Mouse (Mus musculus): ENCODE measurements around the gene Satb2. TPM values are rescaled to one million over a fixed set of nuclear protein-coding genes. Genes with fewer than 3 reads are reported as not detected.

Satb2 gene
- polyA plus RNA-seq, 1 experiment: 34.5 TPM

DNA sequence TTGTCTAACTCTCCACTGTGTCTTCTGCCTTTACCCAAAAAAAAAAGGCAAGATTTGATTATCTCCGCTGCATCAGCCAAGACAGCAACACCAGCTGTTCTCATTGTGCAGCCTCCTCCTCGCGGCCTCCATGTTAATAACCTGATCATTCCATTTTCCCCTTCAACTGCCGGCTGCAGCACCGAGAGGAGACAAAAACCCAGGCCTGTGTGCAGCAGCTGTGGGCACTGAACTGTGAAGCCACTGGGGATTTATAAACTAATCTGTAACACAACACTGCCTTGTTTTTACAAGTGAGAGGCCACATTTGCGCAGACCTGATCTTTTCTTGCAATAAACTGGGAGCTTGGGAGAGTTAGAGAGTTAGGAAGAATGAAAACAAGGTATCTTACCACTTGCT lies 145.1 kb downstream of the Satb2 start:
- no peak for TF ChIP-seq CTCF (IDR thresholded peaks at IDR 0.05; ENCODE audit: extremely low read depth, insufficient read depth, low read length)
- no peak for TF ChIP-seq POLR2A (IDR thresholded peaks at IDR 0.05; ENCODE audit: extremely low read depth, insufficient read depth, low read length)
- no peak overlapping the region for H3K27ac ChIP-seq (ENCODE audit: insufficient read depth, low read length)
- H3K4me3 ChIP-seq (ENCODE audit: insufficient read depth, low read length): no peak overlapping the region
- H3K4me1 ChIP-seq (ENCODE audit: control insufficient read depth, insufficient read depth, low read length): no peaks in the 10 kb centered on the region

DNA sequence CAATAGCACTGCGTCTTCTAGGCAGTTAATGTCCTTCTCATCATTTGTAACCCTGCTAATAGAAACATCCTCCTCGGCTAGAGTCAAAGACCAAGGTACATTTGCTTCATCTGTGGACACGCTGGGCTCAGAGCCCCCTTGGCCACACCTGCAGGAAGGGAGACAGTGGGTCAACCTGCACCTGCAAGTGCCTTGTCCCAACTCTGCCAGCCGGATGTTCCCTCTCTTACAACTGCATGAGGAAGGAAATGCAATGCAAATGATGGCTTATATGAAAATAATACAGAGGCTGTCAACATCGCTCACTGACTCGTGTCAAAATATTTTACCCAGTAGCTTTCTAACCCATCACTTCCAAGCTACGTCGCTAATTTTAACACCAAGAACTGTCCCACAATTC lies 145.7 kb downstream of the Satb2 start:
- no peak overlapping the region for H3K27ac ChIP-seq (ENCODE audit: insufficient read depth, low read length)
- no peaks in the 10 kb centered on the region for H3K4me1 ChIP-seq (ENCODE audit: control insufficient read depth, insufficient read depth, low read length)
- TF ChIP-seq POLR2A (IDR thresholded peaks at IDR 0.05; ENCODE audit: extremely low read depth, insufficient read depth, low read length): no peak
- no peak for TF ChIP-seq CTCF (IDR thresholded peaks at IDR 0.05; ENCODE audit: extremely low read depth, insufficient read depth, low read length)
- no peak overlapping the region for H3K4me3 ChIP-seq (ENCODE audit: insufficient read depth, low read length)

DNA sequence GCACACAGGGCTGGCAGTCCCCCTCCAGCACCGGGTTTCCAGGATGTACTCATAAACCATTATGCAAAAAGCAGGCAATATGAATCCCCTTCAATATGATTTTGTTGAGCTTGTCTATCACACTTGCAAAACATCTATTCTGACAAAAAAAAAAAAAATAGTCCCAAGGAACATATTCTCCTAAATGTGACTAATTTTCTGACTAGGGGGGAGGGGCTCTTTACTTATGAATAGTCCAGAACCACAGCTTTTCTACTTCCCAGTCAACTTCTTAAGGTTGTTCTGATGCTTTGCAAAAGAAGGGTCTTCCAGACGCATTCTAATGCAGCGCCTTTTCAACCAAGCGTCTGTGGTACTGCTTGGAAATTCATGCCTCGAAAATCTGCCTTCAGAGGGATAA lies 155.7 kb downstream of the Satb2 start:
- no peak for TF ChIP-seq POLR2A (IDR thresholded peaks at IDR 0.05; ENCODE audit: extremely low read depth, insufficient read depth, low read length)
- TF ChIP-seq CTCF (IDR thresholded peaks at IDR 0.05; ENCODE audit: extremely low read depth, insufficient read depth, low read length): no peak
- Histone ChIP-seq H3K4me1 (ENCODE audit: control insufficient read depth, insufficient read depth, low read length) (peaks cover 1% of the 10 kb centered on the region; the same call in 1 of the 2 replicates), H3K27ac (ENCODE audit: insufficient read depth, low read length) (no peak overlapping the region), H3K4me3 (ENCODE audit: insufficient read depth, low read length) (no peak overlapping the region)

DNA sequence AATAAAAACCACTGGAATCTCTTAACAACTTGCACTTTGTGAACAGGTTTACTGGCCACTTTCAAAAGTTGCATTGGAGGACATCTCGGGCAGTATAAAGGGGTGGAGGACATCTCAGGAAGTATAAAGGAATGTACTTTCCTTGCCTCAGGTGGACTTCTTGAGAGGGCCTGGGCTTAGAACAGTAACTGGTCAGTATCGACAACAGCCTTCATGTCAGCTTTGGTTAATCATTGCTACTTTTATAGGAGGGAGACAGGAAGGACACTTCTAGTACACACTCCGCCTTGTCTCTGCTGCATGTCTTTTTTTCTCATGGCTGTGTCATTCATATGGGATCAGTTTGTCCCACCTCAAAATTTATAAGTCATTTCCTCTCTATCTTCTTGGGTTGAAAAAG lies 156.4 kb downstream of the Satb2 start:
- Histone ChIP-seq H3K4me1 (ENCODE audit: control insufficient read depth, insufficient read depth, low read length) (peaks cover 3% of the 10 kb centered on the region; the same call in 1 of the 2 replicates), H3K27ac (ENCODE audit: insufficient read depth, low read length) (no peak overlapping the region), H3K4me3 (ENCODE audit: insufficient read depth, low read length) (no peak overlapping the region)
- no peak for TF ChIP-seq POLR2A (IDR thresholded peaks at IDR 0.05; ENCODE audit: extremely low read depth, insufficient read depth, low read length)
- TF ChIP-seq CTCF (IDR thresholded peaks at IDR 0.05; ENCODE audit: extremely low read depth, insufficient read depth, low read length): no peak

DNA sequence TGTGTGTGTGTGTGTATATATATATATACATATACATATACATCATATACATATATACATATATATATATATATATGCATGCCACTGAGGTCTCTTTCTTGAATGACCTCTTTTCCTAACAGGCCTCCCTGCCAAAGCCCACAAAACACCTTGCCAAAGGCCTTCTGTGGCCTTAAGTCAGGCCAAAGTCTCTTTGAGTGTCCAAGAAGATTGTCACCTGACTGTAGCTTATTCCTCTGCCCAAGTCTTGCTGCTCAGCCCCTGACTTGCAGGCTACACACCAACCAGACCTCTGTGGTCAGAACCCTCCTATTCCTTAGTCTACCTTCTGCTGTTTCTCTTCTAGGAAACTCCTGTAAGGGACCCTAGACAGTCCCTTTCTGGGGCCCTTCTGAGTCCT lies 164.9 kb downstream of the Satb2 start:
- TF ChIP-seq POLR2A (IDR thresholded peaks at IDR 0.05; ENCODE audit: extremely low read depth, insufficient read depth, low read length) (no peak), CTCF (IDR thresholded peaks at IDR 0.05; ENCODE audit: extremely low read depth, insufficient read depth, low read length) (no peak)
- H3K4me3 ChIP-seq (ENCODE audit: insufficient read depth, low read length): no peak overlapping the region

DNA sequence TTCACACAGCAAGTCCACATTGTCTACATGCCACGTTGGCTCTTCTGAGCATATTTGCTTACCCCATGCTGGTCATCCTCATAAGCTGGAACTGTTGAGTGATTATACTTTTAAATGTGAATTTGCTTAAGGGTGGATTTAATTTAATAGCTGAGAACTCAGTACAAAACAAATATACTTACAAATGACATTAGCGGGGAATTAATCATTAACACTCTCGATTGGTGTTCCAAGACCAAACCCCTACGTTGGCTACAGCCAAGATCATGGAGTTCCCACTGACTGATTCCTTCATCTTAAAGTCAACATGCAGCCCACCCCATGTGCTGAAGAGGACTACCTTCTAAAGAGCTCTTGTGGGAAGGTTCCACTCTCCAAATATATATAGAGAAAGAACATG lies 165.5 kb downstream of the Satb2 start:
- Histone ChIP-seq H3K4me1 (ENCODE audit: control insufficient read depth, insufficient read depth, low read length) (peaks cover 2% of the 10 kb centered on the region; the same call in 1 of the 2 replicates), H3K27ac (ENCODE audit: insufficient read depth, low read length) (no peak overlapping the region), H3K4me3 (ENCODE audit: insufficient read depth, low read length) (no peak overlapping the region)
- no peak for TF ChIP-seq POLR2A (IDR thresholded peaks at IDR 0.05; ENCODE audit: extremely low read depth, insufficient read depth, low read length)
- TF ChIP-seq CTCF (IDR thresholded peaks at IDR 0.05; ENCODE audit: extremely low read depth, insufficient read depth, low read length): no peak

More for the DNA sequence above, 164.9 kb downstream of the Satb2 start:
- no peak overlapping the region for H3K27ac ChIP-seq (ENCODE audit: insufficient read depth, low read length)
- peaks cover 2% of the 10 kb centered on the region; the same call in 1 of the 2 replicates for H3K4me1 ChIP-seq (ENCODE audit: control insufficient read depth, insufficient read depth, low read length)

DNA sequence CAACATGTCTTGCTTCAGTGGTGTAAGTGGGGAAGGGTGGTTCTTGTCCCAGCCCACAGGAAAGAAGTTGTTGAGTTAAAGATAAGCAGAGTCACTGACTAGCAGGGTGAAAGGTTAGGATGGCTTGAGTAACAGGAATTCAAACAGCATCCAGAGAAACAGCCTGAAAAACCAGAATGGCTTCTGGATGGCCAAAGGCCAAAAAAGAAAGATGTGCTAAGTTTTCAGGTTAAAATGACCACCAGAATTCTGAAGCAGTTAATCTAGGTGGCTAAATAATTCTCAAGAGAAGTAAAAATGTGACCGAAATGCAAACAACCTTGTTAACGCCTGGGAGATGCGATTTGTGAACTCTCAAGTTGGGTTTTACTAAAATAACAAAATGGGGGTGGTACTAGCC lies 167.0 kb downstream of the Satb2 start:
- TF ChIP-seq CTCF (IDR thresholded peaks at IDR 0.05; ENCODE audit: extremely low read depth, insufficient read depth, low read length) (no peak), POLR2A (IDR thresholded peaks at IDR 0.05; ENCODE audit: extremely low read depth, insufficient read depth, low read length) (no peak)
- Histone ChIP-seq H3K4me3 (ENCODE audit: insufficient read depth, low read length) (no peak overlapping the region), H3K27ac (ENCODE audit: insufficient read depth, low read length) (no peak overlapping the region), H3K4me1 (ENCODE audit: control insufficient read depth, insufficient read depth, low read length) (no peaks in the 10 kb centered on the region)

DNA sequence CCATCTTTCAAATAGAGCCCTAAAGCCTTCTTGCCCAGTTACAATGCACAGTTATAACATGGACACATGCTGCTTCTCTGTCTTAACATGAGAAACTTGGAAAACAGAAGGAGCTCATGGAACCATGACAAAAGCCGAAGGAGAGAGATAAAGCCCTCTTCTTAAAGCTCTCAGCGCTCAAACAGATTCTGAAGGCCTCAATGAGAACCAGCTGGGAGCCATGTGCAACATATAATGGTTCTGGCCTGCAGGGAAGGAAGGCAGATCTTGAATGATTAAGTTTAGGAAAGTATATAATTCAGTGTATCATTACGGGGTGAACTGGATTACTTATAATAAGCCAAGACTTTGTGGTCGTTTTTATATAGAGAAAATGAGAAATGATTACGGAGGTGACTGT lies 172.4 kb downstream of the Satb2 start:
- no peak for TF ChIP-seq POLR2A (IDR thresholded peaks at IDR 0.05; ENCODE audit: extremely low read depth, insufficient read depth, low read length)
- no peaks in the 10 kb centered on the region for H3K4me1 ChIP-seq (ENCODE audit: control insufficient read depth, insufficient read depth, low read length)
- no peak overlapping the region for H3K4me3 ChIP-seq (ENCODE audit: insufficient read depth, low read length)
- H3K27ac ChIP-seq (ENCODE audit: insufficient read depth, low read length): no peak overlapping the region

DNA sequence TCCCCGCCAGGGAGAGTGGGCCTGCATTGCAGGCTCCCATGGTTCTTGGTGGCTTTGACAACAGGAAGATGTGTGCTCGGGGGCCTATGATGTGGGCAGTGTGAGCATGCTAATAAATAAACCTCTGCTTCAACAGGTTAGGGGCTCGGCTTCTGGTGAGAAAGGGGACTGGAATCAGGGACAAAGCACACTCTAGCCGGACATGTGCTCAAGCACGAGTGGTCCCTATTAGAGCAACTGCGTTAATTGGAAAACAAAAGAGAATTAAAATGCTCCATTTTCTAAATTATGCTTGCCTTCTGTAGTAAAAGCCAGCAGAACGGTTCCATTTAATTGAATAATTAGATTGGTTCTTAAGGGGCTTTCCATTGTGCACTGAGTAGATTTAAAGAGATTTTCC lies 177.8 kb downstream of the Satb2 start:
- no peak for TF ChIP-seq CTCF (IDR thresholded peaks at IDR 0.05; ENCODE audit: extremely low read depth, insufficient read depth, low read length)
- no peak for TF ChIP-seq POLR2A (IDR thresholded peaks at IDR 0.05; ENCODE audit: extremely low read depth, insufficient read depth, low read length)
- no peaks in the 10 kb centered on the region for H3K4me1 ChIP-seq (ENCODE audit: control insufficient read depth, insufficient read depth, low read length)
- no peak overlapping the region for H3K4me3 ChIP-seq (ENCODE audit: insufficient read depth, low read length)
- H3K27ac ChIP-seq (ENCODE audit: insufficient read depth, low read length): no peak overlapping the region

DNA sequence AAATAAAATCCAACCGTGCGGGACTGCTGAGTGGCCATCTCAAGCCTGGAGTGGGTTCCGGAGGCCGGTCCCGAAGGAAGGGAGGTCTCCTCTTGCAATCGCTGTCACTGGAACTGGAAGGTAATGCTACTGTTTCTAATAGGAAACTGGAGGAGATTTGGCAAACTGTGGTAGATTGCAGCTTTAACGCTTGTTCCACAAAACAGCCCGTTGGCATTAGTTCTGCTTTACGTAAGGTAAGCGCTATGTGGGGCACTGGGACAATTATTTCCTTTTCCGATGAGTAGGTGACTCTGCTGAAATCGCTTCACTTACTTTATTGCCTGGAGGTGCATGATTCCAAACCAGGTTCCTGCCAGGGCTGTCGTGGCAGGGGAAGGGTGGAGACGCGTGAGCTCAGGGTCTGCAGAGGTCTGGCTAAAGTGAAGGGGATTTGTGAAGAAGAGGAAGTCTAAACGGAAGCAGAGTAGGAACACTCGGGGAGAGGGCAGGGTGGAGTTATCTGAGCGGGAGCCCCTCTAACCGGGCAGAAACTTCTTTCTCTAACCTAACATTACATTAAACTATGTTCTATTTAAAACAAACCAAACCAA lies 183.3 kb downstream of the Satb2 start:
- no peak overlapping the region for H3K4me3 ChIP-seq (ENCODE audit: insufficient read depth, low read length)

More for the DNA sequence above, 183.3 kb downstream of the Satb2 start:
- TF ChIP-seq POLR2A (IDR thresholded peaks at IDR 0.05; ENCODE audit: extremely low read depth, insufficient read depth, low read length) (no peak), CTCF (IDR thresholded peaks at IDR 0.05; ENCODE audit: extremely low read depth, insufficient read depth, low read length) (no peak)
- H3K27ac ChIP-seq (ENCODE audit: insufficient read depth, low read length): no peak overlapping the region
- no peaks in the 10 kb centered on the region for H3K4me1 ChIP-seq (ENCODE audit: control insufficient read depth, insufficient read depth, low read length)
